Mouse (Mus musculus) adipocyte (in vitro differentiated cells): ENCODE data around the gene Cyb5rl.
"Not testable (repeated sequence)": the region's sequence is repeated elsewhere in the genome, so short reads cannot be mapped to it uniquely, and the experiment has no call there.

Experiments used
- DNase-seq: peaks from one replicate; pipeline ENCODE4 v3.0.0-alpha.2; 2016; ENCODE audit warnings: low spot score

Gene Cyb5rl

DNA sequence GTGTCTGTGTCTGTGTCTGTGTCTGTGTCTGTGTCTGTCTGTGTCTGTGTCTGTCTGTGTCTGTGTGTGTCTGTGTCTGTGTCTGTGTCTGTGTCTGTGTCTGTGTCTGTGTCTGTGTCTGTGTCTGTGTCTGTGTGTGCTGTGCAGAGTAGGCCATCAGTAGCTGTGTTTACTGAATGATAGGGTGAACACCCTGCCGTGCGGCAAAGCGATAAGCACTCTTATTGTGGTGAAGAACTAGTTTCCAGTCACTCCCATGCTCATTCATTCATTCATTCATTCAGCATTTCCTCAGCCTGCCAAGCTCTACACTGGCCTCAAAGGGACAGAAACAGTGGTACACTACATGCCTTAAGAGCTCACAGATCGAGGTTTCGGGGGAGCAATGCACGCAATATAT, 42.4 kb downstream of the Cyb5rl start:
- DNase-seq: not testable (repeated sequence)

DNA sequence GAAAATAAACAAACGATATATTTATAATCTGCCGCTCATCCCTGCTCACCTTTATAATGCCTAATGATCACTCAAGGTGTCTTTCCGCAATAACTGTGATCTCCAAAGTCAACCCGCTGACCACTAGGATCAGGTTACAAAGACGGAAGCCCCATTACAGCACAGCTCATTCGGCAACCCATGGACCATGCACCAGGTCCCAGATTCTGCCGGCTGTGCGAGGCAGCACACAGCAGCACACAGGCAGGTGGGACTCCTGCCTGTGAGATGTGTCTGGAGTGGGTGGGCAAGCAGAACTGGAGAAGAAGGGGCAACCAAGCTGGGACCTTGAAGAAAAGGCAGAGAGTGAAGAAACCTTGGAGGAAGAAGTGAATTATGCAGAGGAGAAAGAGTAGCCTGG, 47.5 kb downstream of the Cyb5rl start:
- no peak for DNase-seq

DNA sequence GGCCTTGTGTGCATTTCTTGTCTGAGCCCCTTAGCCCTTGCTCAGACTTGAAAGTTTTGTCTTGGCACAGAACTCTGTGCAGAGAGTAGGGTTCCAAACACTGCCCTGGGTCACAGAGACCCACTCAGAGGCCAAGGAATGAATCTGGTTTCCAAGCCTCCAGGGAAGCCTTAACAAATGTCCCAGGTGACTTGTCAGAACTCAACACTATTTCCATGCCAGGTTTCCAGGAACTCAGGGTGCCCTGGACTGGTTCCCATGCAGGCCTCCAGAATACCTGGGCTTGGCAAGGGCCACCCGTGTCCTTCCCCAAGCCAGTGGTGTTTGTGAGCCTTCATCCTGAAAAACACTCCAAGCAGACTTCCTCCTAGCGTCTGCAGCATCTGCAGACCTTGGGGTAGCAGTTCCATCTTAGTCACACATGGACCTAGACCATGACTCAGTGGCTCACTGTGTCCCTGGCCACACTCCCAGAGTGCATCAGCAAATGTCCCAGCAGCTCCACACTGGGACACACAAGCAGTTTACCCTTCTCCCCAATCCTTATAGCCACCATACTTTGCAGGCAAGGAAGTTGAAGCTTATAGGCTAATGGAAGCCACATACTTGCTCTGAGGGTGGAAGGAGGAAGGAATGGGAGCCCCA, 51.1 kb downstream of the Cyb5rl start:
- peak; percentile 15 for DNase-seq

DNA sequence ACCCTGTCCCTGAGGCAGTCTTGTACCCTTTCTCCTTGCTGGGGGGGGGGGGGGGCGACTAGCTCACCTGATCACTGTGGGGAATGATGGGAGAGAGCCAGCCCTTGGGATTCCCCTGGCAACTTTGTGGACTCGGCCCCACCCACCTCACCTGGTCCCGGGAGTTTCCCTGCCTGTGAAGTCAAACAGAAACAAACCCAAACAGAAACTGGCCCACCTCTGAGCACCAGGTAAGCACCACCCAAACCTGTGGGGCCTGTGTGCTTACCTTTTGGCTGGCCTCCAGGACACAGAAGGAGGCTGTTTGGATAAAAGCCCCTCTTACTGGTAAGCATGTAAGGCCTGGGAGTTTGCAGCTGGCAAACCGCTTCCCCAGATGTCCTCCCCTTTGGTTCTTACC, 52.3 kb downstream of the Cyb5rl start:
- DNase-seq: no peak

DNA sequence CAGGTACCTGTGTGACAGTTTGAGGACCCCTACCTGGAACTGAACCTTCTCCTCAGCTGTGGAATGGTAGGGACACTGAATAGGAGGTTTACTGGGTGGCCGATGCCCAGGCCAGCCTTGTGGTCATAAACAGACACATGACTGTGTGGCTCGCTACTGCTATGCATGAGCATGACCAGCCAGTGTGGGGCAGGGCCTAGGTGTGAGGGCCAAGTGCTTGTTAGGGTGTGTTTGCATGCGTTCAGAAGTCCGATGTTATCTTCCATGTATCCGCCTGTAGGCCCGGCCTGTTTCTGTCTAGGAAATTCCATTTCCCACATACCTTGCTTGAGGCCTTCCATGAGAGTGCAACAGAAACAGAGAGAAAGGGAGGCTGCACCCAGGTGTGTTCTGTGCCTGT, 53.9 kb downstream of the Cyb5rl start:
- DNase-seq: no peak

DNA sequence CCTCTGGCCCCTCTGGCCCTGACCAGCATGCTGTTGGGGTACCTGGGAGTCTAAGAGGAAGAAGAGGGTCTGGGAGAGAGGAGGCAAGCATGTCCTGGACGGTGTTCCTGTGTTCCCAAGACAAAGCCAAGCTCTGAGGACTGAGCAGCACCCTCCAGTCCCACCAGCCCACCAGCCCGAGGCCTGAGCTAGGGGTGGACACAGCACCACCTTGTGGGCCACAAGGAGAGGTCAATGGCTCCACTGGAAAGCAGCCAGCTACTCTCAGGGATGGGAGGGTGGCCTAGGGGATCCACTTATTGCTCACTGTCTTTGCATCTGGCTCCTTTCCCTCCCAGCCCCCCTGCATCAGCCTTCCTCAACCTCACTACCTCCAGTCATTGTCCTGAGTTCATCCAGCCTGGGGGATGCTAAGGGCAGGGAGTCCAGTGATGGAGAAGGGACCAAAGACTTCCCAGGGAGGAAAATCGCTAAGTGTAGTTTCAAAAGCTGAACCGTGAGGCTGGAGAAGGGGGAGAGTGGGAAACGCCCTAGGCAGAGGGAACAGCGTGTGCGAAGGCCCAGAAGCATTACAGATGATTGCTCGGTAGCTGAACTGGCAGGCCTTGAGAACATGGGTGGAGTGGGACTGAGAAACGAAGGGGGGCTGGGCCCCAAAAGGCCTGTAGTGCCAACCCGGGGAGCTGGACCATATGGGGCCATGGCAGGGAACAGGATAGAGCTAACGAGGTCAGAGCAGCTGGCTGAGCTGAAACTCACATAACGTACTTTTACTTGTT, 54.6 kb downstream of the Cyb5rl start:
- peak; percentile 21 for DNase-seq

DNA sequence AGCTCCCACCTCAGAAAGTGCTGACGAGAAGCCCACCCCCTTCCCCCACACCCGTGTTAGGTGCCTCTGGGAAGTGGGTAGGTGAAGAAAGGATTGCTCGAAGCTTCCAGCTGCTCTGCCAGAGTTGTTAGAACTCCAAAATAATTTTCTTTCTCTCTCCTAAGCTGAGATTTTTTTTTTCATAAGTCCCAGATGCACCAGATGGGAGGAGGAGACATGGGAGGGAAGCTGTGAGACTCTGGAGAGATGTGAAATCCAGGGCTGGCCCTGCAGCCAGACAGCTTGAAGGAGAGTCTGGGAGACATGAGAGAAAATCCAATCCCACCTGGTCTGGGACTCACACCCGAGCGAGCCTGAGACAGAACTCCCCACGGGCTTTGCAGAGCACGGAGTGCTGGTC, 57.6 kb downstream of the Cyb5rl start:
- DNase-seq: no peak

DNA sequence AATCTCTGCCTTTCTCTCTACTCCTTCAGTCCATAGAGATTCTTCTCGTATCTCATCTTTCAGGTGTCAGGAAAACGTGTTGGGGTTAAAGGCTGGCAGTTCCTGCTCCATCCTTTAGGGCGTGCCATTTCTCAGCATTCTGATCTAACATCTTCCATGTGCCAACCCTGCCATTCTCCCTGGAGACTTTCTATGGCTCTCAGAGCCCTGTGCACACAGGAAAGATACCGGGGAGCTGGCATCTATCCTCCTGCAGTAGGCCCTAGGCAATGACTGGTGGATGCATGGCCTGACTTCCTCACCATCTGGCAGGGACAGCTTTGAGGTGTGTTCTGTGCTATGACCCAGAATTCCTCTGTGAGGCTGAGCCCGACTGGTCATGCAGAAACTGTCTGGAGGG, 58.3 kb downstream of the Cyb5rl start:
- peak; percentile 45 for DNase-seq

DNA sequence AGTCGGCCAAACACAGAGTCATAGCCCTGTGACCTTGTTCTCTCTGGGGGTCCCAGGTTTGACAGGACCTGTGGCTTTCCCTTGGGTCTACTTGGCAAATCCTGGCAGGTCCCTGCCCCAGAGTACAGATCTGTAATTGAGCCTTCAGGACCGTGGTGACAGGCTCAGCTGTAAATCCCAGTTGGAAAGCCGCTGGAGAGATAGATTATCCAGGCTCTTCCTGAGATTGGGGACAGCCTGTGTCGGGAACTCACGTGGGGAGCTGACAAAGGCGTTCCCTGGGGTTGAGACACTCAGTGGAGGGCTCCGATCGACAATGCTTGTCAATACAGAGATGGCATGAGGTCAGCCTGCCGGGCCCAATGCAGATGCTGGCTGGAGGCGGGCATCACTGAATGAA, 59.6 kb downstream of the Cyb5rl start:
- DNase-seq: no peak

DNA sequence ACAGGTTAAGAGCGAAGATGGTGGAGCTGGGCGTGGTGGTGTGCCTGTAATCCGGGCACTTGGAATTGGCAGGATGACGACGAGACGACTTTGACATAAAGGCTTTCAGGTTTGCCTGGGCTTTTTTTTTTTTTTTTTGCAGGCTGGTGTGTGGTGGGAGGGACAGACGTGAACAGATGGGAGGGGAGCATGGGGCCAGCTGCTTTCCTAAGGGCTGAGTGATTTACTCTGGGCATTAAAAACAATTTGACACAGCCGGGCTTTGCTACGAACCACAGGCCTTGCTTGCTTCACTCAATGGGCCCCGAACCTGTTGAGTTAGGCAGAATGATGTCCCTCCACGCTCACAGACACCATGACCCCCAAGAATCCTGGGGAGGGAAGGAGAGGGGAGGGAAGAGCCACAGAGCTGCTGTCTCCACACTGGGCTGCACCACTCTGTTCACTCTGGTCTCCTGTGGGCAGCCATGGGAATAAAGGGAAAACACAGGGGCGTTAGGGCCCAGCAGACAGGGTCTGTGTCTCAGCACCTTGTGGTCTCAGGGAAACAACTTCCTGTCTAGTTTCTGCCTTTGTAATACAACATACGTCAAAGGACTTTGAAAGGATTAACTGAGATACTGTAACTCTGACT, 60.2 kb downstream of the Cyb5rl start:
- DNase-seq: no peak

DNA sequence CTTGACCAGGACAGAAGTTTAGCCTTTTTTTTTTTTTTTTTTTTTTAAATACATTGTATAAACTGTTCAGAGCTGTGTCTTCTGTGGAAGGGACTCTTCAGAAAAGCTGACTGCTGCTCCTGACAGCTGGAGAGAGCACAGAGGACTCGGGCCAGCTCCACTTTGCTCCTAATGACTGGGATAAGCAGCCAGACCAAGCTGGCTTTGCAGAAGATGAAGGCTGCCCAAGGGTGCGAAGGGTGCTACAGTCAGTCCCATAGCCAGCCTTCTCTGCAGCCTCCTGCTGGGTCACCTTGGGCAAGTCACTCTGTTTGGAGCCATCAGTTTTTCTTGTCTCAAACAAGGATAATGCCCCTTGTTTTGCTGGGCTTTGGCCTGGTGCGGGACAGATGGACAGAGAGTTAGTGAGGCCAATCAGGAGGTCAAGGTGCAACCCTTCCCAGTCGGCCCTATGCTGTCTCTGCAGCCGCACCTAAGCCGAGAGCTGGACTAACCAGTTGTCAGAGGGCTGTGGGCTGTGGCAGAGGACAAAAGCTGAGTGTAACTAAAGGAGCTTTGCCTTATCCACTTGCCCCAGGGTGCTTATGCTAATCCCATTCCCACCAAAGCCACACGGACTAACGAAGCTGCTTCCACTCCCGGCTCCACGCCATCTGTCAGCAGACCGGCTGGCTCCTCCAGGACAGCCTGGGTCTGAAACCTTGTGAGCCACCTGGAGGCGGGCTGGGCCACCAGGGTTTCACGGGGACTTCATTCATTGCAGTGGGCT, 61.3 kb downstream of the Cyb5rl start:
- DNase-seq: peak; percentile 63

DNA sequence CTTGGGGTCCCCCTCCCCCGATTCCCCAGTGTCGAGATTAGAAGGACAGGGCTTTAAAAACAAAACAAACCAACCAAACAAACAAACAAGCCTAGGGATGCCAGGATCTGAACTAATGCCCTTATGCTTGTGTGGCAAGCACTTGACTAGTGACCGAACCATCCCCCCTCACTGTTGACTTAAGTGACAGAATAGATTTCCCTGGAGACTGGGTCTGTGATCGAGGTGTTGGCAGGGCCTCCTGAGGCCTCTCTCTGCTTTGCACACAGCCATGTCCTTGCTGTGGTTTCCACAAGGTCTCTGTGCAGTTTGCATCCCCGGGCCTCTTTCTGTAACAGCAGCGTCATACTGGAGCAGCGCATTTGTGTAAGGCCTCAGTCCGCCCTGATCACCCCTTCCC, 62.6 kb downstream of the Cyb5rl start:
- DNase-seq: peak; percentile 19

DNA sequence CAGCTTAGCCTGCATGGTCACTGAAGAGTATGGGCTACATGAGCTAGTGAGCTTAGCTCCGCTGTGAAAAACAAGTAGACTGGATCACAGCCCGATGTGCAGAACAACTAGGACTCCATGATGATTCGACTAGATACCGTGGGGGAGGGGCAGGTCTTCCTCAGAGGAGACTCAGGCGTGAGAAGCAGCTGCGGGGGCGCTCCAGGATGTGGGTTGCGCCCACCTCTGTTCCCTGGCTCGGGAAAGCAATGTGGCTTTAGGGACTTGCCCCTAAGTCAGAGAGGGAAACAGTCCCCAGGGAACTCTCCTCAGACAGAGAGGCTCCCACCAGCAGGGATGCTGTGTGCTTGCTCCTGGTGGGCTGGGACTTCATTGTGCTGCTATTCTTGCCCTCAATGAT, 63.7 kb downstream of the Cyb5rl start:
- DNase-seq: no peak

DNA sequence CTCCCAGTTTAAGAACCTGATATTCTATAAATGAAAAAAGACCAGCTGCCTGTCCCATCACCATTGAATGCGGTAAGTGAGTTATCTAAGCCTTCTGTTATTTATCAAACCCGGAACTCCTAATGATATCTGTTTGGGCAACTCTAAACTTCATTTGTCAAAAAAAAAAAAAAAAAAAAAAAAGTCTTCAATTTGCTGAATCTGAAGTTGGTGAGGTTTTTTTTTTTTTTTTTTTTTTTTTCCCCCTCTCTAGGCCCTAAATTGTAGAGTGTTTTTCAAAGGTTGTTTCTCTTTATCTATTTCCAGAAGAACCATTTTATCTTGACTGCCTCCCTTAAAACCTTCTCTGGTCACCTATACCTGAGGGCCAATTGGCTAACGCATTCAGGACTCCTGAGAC, 68.1 kb downstream of the Cyb5rl start:
- no peak for DNase-seq

DNA sequence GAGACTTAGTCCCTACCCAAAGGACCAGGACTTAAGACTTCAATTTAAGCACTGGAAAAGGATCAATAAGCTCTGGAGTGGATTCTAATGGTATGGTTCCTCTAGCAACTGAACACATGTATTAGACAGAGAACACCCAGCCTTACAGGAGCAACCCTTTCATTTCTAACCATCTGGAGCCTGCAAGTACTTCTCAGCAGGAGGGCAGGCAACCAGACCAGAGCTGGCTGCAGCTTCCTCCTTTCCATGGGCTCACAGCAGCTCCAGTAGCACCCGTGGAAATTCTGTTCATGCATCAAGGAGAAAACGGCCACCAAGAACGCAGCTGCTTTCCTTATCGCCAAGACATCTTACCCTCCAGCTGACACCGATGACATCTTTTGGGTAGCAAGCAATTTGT, 68.9 kb downstream of the Cyb5rl start:
- DNase-seq: no peak

DNA sequence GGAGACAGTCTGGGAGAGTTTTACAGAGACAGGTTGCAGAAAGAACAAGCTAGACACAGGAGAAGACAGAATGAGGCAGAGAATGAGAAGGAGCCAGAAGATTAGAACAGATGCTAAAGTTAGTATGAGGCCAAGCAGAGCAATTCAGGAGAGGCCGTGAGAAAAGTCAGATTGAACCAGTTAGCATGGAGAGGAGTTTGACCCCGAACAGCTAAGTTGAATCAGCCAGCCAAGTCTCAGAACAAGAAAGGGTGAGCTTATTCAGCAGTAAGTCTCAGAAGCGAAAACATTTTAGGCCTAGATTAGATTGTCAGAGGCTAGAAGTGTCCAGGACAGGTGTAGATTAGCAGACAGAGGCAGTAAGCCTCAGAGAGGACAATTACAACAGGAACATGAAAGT, 69.7 kb downstream of the Cyb5rl start:
- no peak for DNase-seq
